Mouse (Mus musculus) forebrain, embryonic 16.5 days (tissue): ENCODE measurements at regions not wholly inside any gene's neighbourhood (a gene's known extent, or its start where the extent isn't known, plus 50 kb on each side); places are given as distances from the start of the nearest gene placed in this dataset.
A peak's percentile ranks its signal among the peaks of the same experiment; 100 is the strongest.

Experiments
- ATAC-seq: fragments of 200-750 bp; cut with Nextera tagmentation; 2 replicates; pipeline ENCODE4 v1.8.0; 2017; ENCODE audit warnings: mild to moderate bottlenecking, moderate library complexity
- H3K27ac ChIP-seq: fragments of 300-500 bp; sonication (generic); 2 replicates; pipeline ENCODE4 v1.5.1; 2014; ENCODE audit warnings: low read length, control low read depth
- H3K27me3 ChIP-seq: fragments of 300-500 bp; sonication (generic); replicated peaks from 2 replicates; pipeline ENCODE4 v1.6.1; 2014; ENCODE audit warnings: low read length; ENCODE audit not compliant: control insufficient read depth, insufficient read depth
- H3K36me3 ChIP-seq: fragments of 300-500 bp; sonication (generic); 2 replicates; pipeline ENCODE4 v1.6.1; 2014; ENCODE audit not compliant: control insufficient read depth, insufficient read depth
- H3K4me1 ChIP-seq: fragments of 300-500 bp; sonication (generic); replicated peaks from 2 replicates; pipeline ENCODE4 v1.6.1; 2014; ENCODE audit warnings: low read length; ENCODE audit not compliant: control insufficient read depth, insufficient read depth
- H3K4me2 ChIP-seq: fragments of 300-500 bp; sonication (generic); 2 replicates; pipeline ENCODE4 v1.6.1; 2014; ENCODE audit warnings: mild to moderate bottlenecking, low read length, control low read depth
- H3K4me3 ChIP-seq: fragments of 300-500 bp; sonication (generic); replicated peaks from 2 replicates; pipeline ENCODE4 v1.5.1; 2014; ENCODE audit warnings: mild to moderate bottlenecking, low read length, control low read depth
- H3K9ac ChIP-seq: fragments of 300-500 bp; sonication (generic); replicated peaks from 2 replicates; pipeline ENCODE4 v1.6.1; 2014; ENCODE audit warnings: low read depth, low read length, control low read depth
- H3K9me3 ChIP-seq: fragments of 300-500 bp; sonication (generic); 2 replicates; pipeline ENCODE4 v1.6.1; 2016; ENCODE audit warnings: low read length; ENCODE audit not compliant: control insufficient read depth
- WGBS: fragments of 180-500 bp; shearing (Covaris S2); extraction: QIAGEN DNeasy Blood & Tissue Kit; methylation state at CpG from one replicate; pipeline ENCODE4 v1.1.7; 2014; 5-methylcytosine and 5-hydroxymethylcytosine counted together

- 55% methylated on average over 5 of the region's 5 CpGs for WGBS
- Histone ChIP-seq H3K9me3 (no peaks in the 10 kb centered on the region), H3K4me1 (no peaks in the 10 kb centered on the region), H3K9ac (no peak overlapping the region), H3K4me3 (no peak overlapping the region), H3K36me3 (no peaks in the 10 kb centered on the region), H3K4me2 (no peak overlapping the region), H3K27me3 (no peaks in the 10 kb centered on the region), H3K27ac (no peak overlapping the region)
- 0 out of 2 replicates have a peak, but pooled peaks have one; percentile 15 for ATAC-seq
Measured at GRCm38 (mm10) chr10:126458523-126458922, 442.6 kb downstream of the Atp23 start.

GRCm38 (mm10) chr10:126452757-126453528, 448.2 kb downstream of the Atp23 start:
- no peak overlapping the region for H3K4me2 ChIP-seq
- no peak for ATAC-seq

GRCm38 (mm10) chr10:126452057-126452622, 449.0 kb downstream of the Atp23 start:
- 76% methylated on average over 10 of the region's 10 CpGs for WGBS
- Histone ChIP-seq H3K4me1 (no peaks in the 10 kb centered on the region), H3K27ac (no peak overlapping the region), H3K36me3 (no peaks in the 10 kb centered on the region), H3K4me3 (no peak overlapping the region), H3K4me2 (no peak overlapping the region), H3K27me3 (no peaks in the 10 kb centered on the region), H3K9ac (no peak overlapping the region), H3K9me3 (no peaks in the 10 kb centered on the region; the same call in 1 of the 2 replicates)
- ATAC-seq = no peak

More at GRCm38 (mm10) chr10:126452757-126453528, 448.2 kb downstream of the Atp23 start:
- H3K27ac ChIP-seq = no peak overlapping the region
- H3K27me3 ChIP-seq = no peaks in the 10 kb centered on the region
- 61% methylated on average over 15 of the region's 15 CpGs for WGBS
- no peaks in the 10 kb centered on the region for H3K36me3 ChIP-seq
- no peak overlapping the region for H3K4me3 ChIP-seq
- no peaks in the 10 kb centered on the region for H3K9me3 ChIP-seq
- H3K9ac ChIP-seq = no peak overlapping the region
- no peaks in the 10 kb centered on the region for H3K4me1 ChIP-seq

- no peak overlapping the region for H3K27ac ChIP-seq
- no peak overlapping the region for H3K4me2 ChIP-seq
- no peaks in the 10 kb centered on the region for H3K36me3 ChIP-seq
- no peaks in the 10 kb centered on the region for H3K9me3 ChIP-seq
- no peaks in the 10 kb centered on the region for H3K27me3 ChIP-seq
- no peak for ATAC-seq
- no peak overlapping the region for H3K9ac ChIP-seq
- no peaks in the 10 kb centered on the region for H3K4me1 ChIP-seq
- H3K4me3 ChIP-seq = no peak overlapping the region
Measured at GRCm38 (mm10) chr10:126431222-126431621, 465.3 kb downstream of the Lrig3 start.

- Histone ChIP-seq H3K4me2 (no peak overlapping the region), H3K9me3 (no peaks in the 10 kb centered on the region), H3K4me3 (no peak overlapping the region), H3K36me3 (no peaks in the 10 kb centered on the region), H3K27me3 (no peaks in the 10 kb centered on the region), H3K4me1 (no peaks in the 10 kb centered on the region), H3K9ac (no peak overlapping the region), H3K27ac (no peak overlapping the region)
- WGBS = 83% methylated on average over 8 of the region's 8 CpGs
- no peak for ATAC-seq
Measured at GRCm38 (mm10) chr10:126430346-126430745, 464.4 kb downstream of the Lrig3 start.

GRCm38 (mm10) chr10:126429502-126429901, 463.5 kb downstream of the Lrig3 start:
- Histone ChIP-seq H3K27me3 (no peaks in the 10 kb centered on the region), H3K27ac (no peak overlapping the region), H3K4me2 (no peak overlapping the region), H3K9ac (no peak overlapping the region), H3K36me3 (no peaks in the 10 kb centered on the region), H3K4me3 (no peak overlapping the region), H3K4me1 (no peaks in the 10 kb centered on the region), H3K9me3 (no peaks in the 10 kb centered on the region)
- ATAC-seq = no peak
- WGBS = 79% methylated on average over 1 of the region's 1 CpGs

- no peaks in the 10 kb centered on the region for H3K36me3 ChIP-seq
Measured at GRCm38 (mm10) chr10:126422066-126422465, 456.1 kb downstream of the Lrig3 start.

GRCm38 (mm10) chr10:126413786-126414185, 447.8 kb downstream of the Lrig3 start:
- Histone ChIP-seq H3K4me1 (no peaks in the 10 kb centered on the region), H3K36me3 (no peaks in the 10 kb centered on the region), H3K4me3 (no peak overlapping the region), H3K9ac (no peak overlapping the region), H3K27me3 (no peaks in the 10 kb centered on the region), H3K27ac (no peak overlapping the region), H3K4me2 (no peak overlapping the region), H3K9me3 (no peaks in the 10 kb centered on the region)
- no peak for ATAC-seq
- WGBS = 76% methylated on average over 7 of the region's 7 CpGs

More at GRCm38 (mm10) chr10:126422066-126422465, 456.1 kb downstream of the Lrig3 start:
- Histone ChIP-seq H3K4me3 (no peak overlapping the region), H3K27ac (no peak overlapping the region), H3K9ac (no peak overlapping the region), H3K4me1 (no peaks in the 10 kb centered on the region), H3K9me3 (no peaks in the 10 kb centered on the region), H3K4me2 (no peak overlapping the region), H3K27me3 (no peaks in the 10 kb centered on the region)
- WGBS = 19% methylated on average over 6 of the region's 6 CpGs
- ATAC-seq = no peak

- no peak overlapping the region for H3K9ac ChIP-seq
- H3K27me3 ChIP-seq = no peaks in the 10 kb centered on the region
- H3K4me2 ChIP-seq = no peak overlapping the region
- ATAC-seq = no peak
- WGBS = 78% methylated on average over 2 of the region's 3 CpGs
- no peaks in the 10 kb centered on the region for H3K36me3 ChIP-seq
- no peaks in the 10 kb centered on the region for H3K4me1 ChIP-seq
- no peaks in the 10 kb centered on the region for H3K9me3 ChIP-seq
- H3K4me3 ChIP-seq = no peak overlapping the region
- H3K27ac ChIP-seq = no peak overlapping the region
Measured at GRCm38 (mm10) chr10:126392235-126392634, 426.3 kb downstream of the Lrig3 start.
